Mouse (Mus musculus): ENCODE results near the gene Txnip.

GRCm38 (mm10) chr3:96539316-96539715, 18.4 kb upstream of the Txnip start:
- TF ChIP-seq POLR2A (IDR thresholded peaks at IDR 0.05; ENCODE audit: insufficient read depth, low read depth, low read length) (no peak), CTCF (IDR thresholded peaks at IDR 0.05; ENCODE audit: insufficient read depth, low read depth, low read length) (no peak)
